Comparison of ENCODE assay signal across 9 mouse cellular contexts in genomic region chr2:71540611-71541417, GRCm38 (mm10). TPM values are rescaled to one million over a fixed set of nuclear protein-coding genes. Genes with fewer than 3 reads are reported as not detected.
DNase-seq lines count a peak whose midpoint lies in the region; ATAC-seq and TF ChIP-seq lines count a peak whose summit lies in the region.
"Had no signal": no experiment of that assay in that cellular context is flagged by ENCODE, and none has a peak within 500 bp of the region (broad histone marks: within the 10 kb centered on the region; RNA-seq: fewer than 3 reads in every experiment).

No protein-coding gene starts in this region.

- no peaks in the 10 kb centered on the region for H3K36me3 ChIP-seq in lung, embryonic 14.5 days (ENCODE audit: insufficient read depth)
- H3K36me3 ChIP-seq in embryonic facial prominence, embryonic 12.5 days = no peaks in the 10 kb centered on the region
- H3K36me3 ChIP-seq in stomach, embryonic 15.5 days = no peaks in the 10 kb centered on the region

- peaks cover 100% of the 10 kb centered on the region for H3K27me3 ChIP-seq in lung, embryonic 14.5 days (ENCODE audit: insufficient read depth, low read length)
- H3K27me3 ChIP-seq in embryonic facial prominence, embryonic 12.5 days = peaks cover 63% of the 10 kb centered on the region
- peaks cover 92% of the 10 kb centered on the region for H3K27me3 ChIP-seq in stomach, embryonic 15.5 days (replicated peaks)

- 2% methylated on average over 48 of the region's 48 CpGs for WGBS in lung, embryonic 14.5 days
- 0% methylated on average over 47 of the region's 48 CpGs for WGBS in embryonic facial prominence, embryonic 12.5 days
- WGBS in stomach, embryonic 15.5 days = under 1% methylated on average over 48 of the region's 48 CpGs

- TF ChIP-seq CTCF in lung, embryonic 14.5 days (IDR thresholded peaks at IDR 0.05; ENCODE audit: low read depth) = no peak

- H3K4me3 ChIP-seq in lung, embryonic 14.5 days (ENCODE audit: low read depth, low read length) = peak overlapping the region; percentile 16
- peak overlapping the region; percentile 34 for H3K4me3 ChIP-seq in embryonic facial prominence, embryonic 12.5 days
- H3K4me3 ChIP-seq in stomach, embryonic 15.5 days (replicated peaks) = 0 out of 2 replicates have a peak overlapping the region, but pooled peaks have one; percentile 8

- DNase-seq in lung, embryonic 14.5 days = peak; percentile 23
- no peak for DNase-seq in lung, postnatal 14 days
- DNase-seq in kidney, postnatal 4 days = peak; percentile 43 to 46
- DNase-seq in frontal cortex, postnatal 25 days (ENCODE audit: low spot score in 2 of 2) = no peak
- DNase-seq in layer of hippocampus, postnatal 14 days (ENCODE audit: low spot score in 2 of 2) = no peak
- DNase-seq in lung, postnatal 4 days = no peak

- no peak overlapping the region for H3K9ac ChIP-seq in lung, embryonic 14.5 days
- H3K9ac ChIP-seq in embryonic facial prominence, embryonic 12.5 days = peak overlapping the region; percentile 46
- no peak overlapping the region for H3K9ac ChIP-seq in stomach, embryonic 15.5 days

- no peak overlapping the region for H3K27ac ChIP-seq in lung, embryonic 14.5 days (ENCODE audit: low read depth)
- peak overlapping the region; percentile 89 for H3K27ac ChIP-seq in embryonic facial prominence, embryonic 12.5 days
- no peak overlapping the region for H3K27ac ChIP-seq in stomach, embryonic 15.5 days

- no peaks in the 10 kb centered on the region for H3K9me3 ChIP-seq in lung, embryonic 14.5 days (ENCODE audit: low read depth, low read length)
- H3K9me3 ChIP-seq in embryonic facial prominence, embryonic 12.5 days = no peaks in the 10 kb centered on the region
- H3K9me3 ChIP-seq in stomach, embryonic 15.5 days = no peaks in the 10 kb centered on the region

- peaks cover 5% of the 10 kb centered on the region; the same call in 1 of the 2 replicates for H3K4me1 ChIP-seq in lung, embryonic 14.5 days (ENCODE audit: insufficient read depth)
- H3K4me1 ChIP-seq in embryonic facial prominence, embryonic 12.5 days = peaks cover 22% of the 10 kb centered on the region
- H3K4me1 ChIP-seq in stomach, embryonic 15.5 days = peaks cover 30% of the 10 kb centered on the region

- no peak for ATAC-seq in lung, embryonic 14.5 days (ENCODE audit: insufficient read depth)
- no peak for ATAC-seq in embryonic facial prominence, embryonic 12.5 days (ENCODE audit: insufficient number of reproducible peaks, insufficient read depth, low FRiP score, low TSS enrichment)
- no peak; the same call in 1 of the 2 replicates for ATAC-seq in stomach, embryonic 15.5 days (ENCODE audit: insufficient read depth, low FRiP score, low read depth)

- peak overlapping the region; percentile 33; the same call in 1 of the 2 replicates for H3K4me2 ChIP-seq in lung, embryonic 14.5 days
- H3K4me2 ChIP-seq in embryonic facial prominence, embryonic 12.5 days (replicated peaks) = peak overlapping the region; percentile 89
- H3K4me2 ChIP-seq in stomach, embryonic 15.5 days = peak overlapping the region; percentile 36

RNA-seq across cellular contexts. Expression of gene Dlx2, which starts 5.7 kb away (rescaled TPM):
- 0.07 TPM in 1 of 2 replicates, not detected in the other for polyA plus RNA-seq in lung, embryonic 14.5 days (2014; fragmentation: Nextera tagmentation; extraction: Ambion mirVana)
- polyA plus RNA-seq in embryonic facial prominence, embryonic 12.5 days (2016; fragmentation: Nextera tagmentation; extraction: Ambion mirVana) = 21.9 and 29.7 TPM in 2 replicates
- polyA plus RNA-seq in stomach, embryonic 15.5 days (2015; fragmentation: Nextera tagmentation; extraction: Ambion mirVana) = 3.9 and 4.2 TPM in 2 replicates
- total RNA-seq in layer of hippocampus, postnatal 14 days (2021) = 1 to 10 TPM; 6.2 to 7.5 TPM
- total RNA-seq: heart, postnatal 10 days had no signal

RNA-seq across cellular contexts. Expression of gene Dlx1, which starts 12.9 kb away (rescaled TPM):
- 0.32 TPM in 1 of 2 replicates, not detected in the other for polyA plus RNA-seq in lung, embryonic 14.5 days (2014; fragmentation: Nextera tagmentation; extraction: Ambion mirVana)
- polyA plus RNA-seq in embryonic facial prominence, embryonic 12.5 days (2016; fragmentation: Nextera tagmentation; extraction: Ambion mirVana) = 65.4 and 87.0 TPM in 2 replicates
- polyA plus RNA-seq in stomach, embryonic 15.5 days (2015; fragmentation: Nextera tagmentation; extraction: Ambion mirVana) = 10.3 and 11.3 TPM in 2 replicates
- 10 to 100 TPM; 18.4 to 24.4 TPM for total RNA-seq in layer of hippocampus, postnatal 14 days (2021)

Comparison
In these comparisons a context has a peak if more than half of its experiments do, and no peak if none do; other contexts are left out.
1. DNase-seq: peak in lung, embryonic 14.5 days (single experiment) and kidney, postnatal 4 days (2 of 2); none in lung, postnatal 14 days (single experiment), frontal cortex, postnatal 25 days (0 of 2), layer of hippocampus, postnatal 14 days (0 of 2) and lung, postnatal 4 days (0 of 2).
2. H3K4me2 ChIP-seq: peak in every context shown above with its lines; median percentile 89 in embryonic facial prominence, embryonic 12.5 days; 36 in stomach, embryonic 15.5 days; 33 in lung, embryonic 14.5 days.
3. Peak in every context shown above with its lines, with median percentiles within 50 percentile points of each other: H3K4me3 ChIP-seq.